Mouse (Mus musculus): Measurements from ENCODE around the gene Tmem217. TPM values are rescaled to one million over a fixed set of nuclear protein-coding genes. Genes with fewer than 3 reads are reported as not detected.

The Tmem217 gene
- polyA plus RNA-seq, 1 experiment, result not detected

- H3K4me1 ChIP-seq (ENCODE audit: control insufficient read depth, insufficient read depth, low read length), result peaks cover 5% of the 10 kb centered on the region
- WGBS, result under 1% methylated on average over 48 of the region's 48 CpGs
- H3K27ac ChIP-seq (ENCODE audit: control insufficient read depth, insufficient read depth, low read depth, low read length, poor library complexity), result peak overlapping the region; percentile 97
- TF ChIP-seq CTCF (IDR thresholded peaks at IDR 0.05; ENCODE audit: control insufficient read depth, insufficient read depth, low read length) (no peak), POLR2A (IDR thresholded peaks at IDR 0.05; ENCODE audit: borderline replicate concordance, control insufficient read depth, low read depth, low read length) (no peak; the same call in 1 of the 2 replicates)
- peak overlapping the region; percentile 73 for H3K4me3 ChIP-seq (replicated peaks; ENCODE audit: control insufficient read depth, low read depth, low read length)
Observed at GRCm38 (mm10) chr17:29491591-29492268, 60.5 kb downstream of the Tmem217 start.

GRCm38 (mm10) chr17:29490713-29491581, 61.2 kb downstream of the Tmem217 start, which contains the start of gene Pim1:
TSS of gene Pim1 (plus strand) at chr17:29490753.
- Histone ChIP-seq H3K27ac (ENCODE audit: control insufficient read depth, insufficient read depth, low read depth, low read length, poor library complexity) (peak within 1 kb of the TSS; percentile 97), H3K4me3 (replicated peaks; ENCODE audit: control insufficient read depth, low read depth, low read length) (peak within 1 kb of the TSS; percentile 76), H3K4me1 (ENCODE audit: control insufficient read depth, insufficient read depth, low read length) (peaks cover 3% of the 10 kb centered on the region)
- under 1% methylated on average over 95 of the region's 99 CpGs for WGBS
- TF ChIP-seq POLR2A (IDR thresholded peaks at IDR 0.05; ENCODE audit: borderline replicate concordance, control insufficient read depth, low read depth, low read length), result peak; percentile 97
- no peak for TF ChIP-seq CTCF (IDR thresholded peaks at IDR 0.05; ENCODE audit: control insufficient read depth, insufficient read depth, low read length)

GRCm38 (mm10) chr17:29489971-29490712, 62.0 kb downstream of the Tmem217 start:
- Histone ChIP-seq H3K27ac (ENCODE audit: control insufficient read depth, insufficient read depth, low read depth, low read length, poor library complexity) (peak overlapping the region; percentile 53), H3K4me1 (ENCODE audit: control insufficient read depth, insufficient read depth, low read length) (peaks cover 3% of the 10 kb centered on the region), H3K4me3 (replicated peaks; ENCODE audit: control insufficient read depth, low read depth, low read length) (peak overlapping the region; percentile 76)
- TF ChIP-seq CTCF (IDR thresholded peaks at IDR 0.05; ENCODE audit: control insufficient read depth, insufficient read depth, low read length) (no peak), POLR2A (IDR thresholded peaks at IDR 0.05; ENCODE audit: borderline replicate concordance, control insufficient read depth, low read depth, low read length) (peak; percentile 31; the same call in 1 of the 2 replicates)
- WGBS, result under 1% methylated on average over 61 of the region's 68 CpGs

GRCm38 (mm10) chr17:29488978-29489970, 62.9 kb downstream of the Tmem217 start:
- WGBS, result under 1% methylated on average over 30 of the region's 30 CpGs
- TF ChIP-seq CTCF (IDR thresholded peaks at IDR 0.05; ENCODE audit: control insufficient read depth, insufficient read depth, low read length) (no peak), POLR2A (IDR thresholded peaks at IDR 0.05; ENCODE audit: borderline replicate concordance, control insufficient read depth, low read depth, low read length) (no peak)
- peak overlapping the region; percentile 53 for H3K27ac ChIP-seq (ENCODE audit: control insufficient read depth, insufficient read depth, low read depth, low read length, poor library complexity)
- H3K4me3 ChIP-seq (replicated peaks; ENCODE audit: control insufficient read depth, low read depth, low read length), result peak overlapping the region; percentile 76
- peaks cover 2% of the 10 kb centered on the region for H3K4me1 ChIP-seq (ENCODE audit: control insufficient read depth, insufficient read depth, low read length)

- 69% methylated on average over 8 of the region's 8 CpGs for WGBS
- H3K4me1 ChIP-seq (ENCODE audit: control insufficient read depth, insufficient read depth, low read length), result no peaks in the 10 kb centered on the region; the same call in 1 of the 2 replicates
- H3K4me3 ChIP-seq (replicated peaks; ENCODE audit: control insufficient read depth, low read depth, low read length), result no peak overlapping the region
- TF ChIP-seq POLR2A (IDR thresholded peaks at IDR 0.05; ENCODE audit: borderline replicate concordance, control insufficient read depth, low read depth, low read length) (no peak), CTCF (IDR thresholded peaks at IDR 0.05; ENCODE audit: control insufficient read depth, insufficient read depth, low read length) (no peak)
- no peak overlapping the region; the same call in 1 of the 2 replicates for H3K27ac ChIP-seq (ENCODE audit: control insufficient read depth, insufficient read depth, low read depth, low read length, poor library complexity)
Observed at GRCm38 (mm10) chr17:29488257-29488977, 63.8 kb downstream of the Tmem217 start.

GRCm38 (mm10) chr17:29485336-29486233, 66.6 kb downstream of the Tmem217 start:
- Histone ChIP-seq H3K4me1 (ENCODE audit: control insufficient read depth, insufficient read depth, low read length) (no peaks in the 10 kb centered on the region; the same call in 1 of the 2 replicates), H3K4me3 (replicated peaks; ENCODE audit: control insufficient read depth, low read depth, low read length) (no peak overlapping the region), H3K27ac (ENCODE audit: control insufficient read depth, insufficient read depth, low read depth, low read length, poor library complexity) (no peak overlapping the region)
- TF ChIP-seq CTCF (IDR thresholded peaks at IDR 0.05; ENCODE audit: control insufficient read depth, insufficient read depth, low read length) (no peak), POLR2A (IDR thresholded peaks at IDR 0.05; ENCODE audit: borderline replicate concordance, control insufficient read depth, low read depth, low read length) (no peak)
- 66% methylated on average over 3 of the region's 3 CpGs for WGBS

Data from bone marrow, adult 2 months (tissue).